Mouse (Mus musculus): ENCODE measurements at regions not wholly inside any gene's neighbourhood (a gene's known extent, or its start where the extent isn't known, plus 50 kb on each side); places are given as distances from the start of the nearest gene placed in this dataset.

DNA sequence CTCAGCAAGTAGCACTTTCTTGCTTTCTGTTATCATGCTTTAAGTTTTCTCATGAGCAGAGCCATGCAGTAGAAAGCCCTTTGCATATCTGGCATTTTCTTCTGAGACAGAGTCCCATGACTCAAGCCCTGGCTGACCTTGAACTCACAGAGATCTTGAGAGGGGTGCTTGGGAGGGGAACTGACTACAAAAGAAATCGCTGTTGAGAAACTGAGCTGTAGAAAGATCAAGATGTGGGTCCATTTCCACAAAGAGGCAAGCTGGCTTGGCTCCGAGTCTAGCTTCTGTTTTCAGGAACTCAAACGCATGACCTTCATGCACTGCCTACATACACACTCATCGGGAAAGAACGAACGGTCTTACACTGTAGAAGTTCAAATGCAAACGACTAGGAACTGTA, 278.0 kb upstream of the Jmjd1c start:
- H3K9me3 ChIP-seq (ENCODE audit: control insufficient read depth, low read length) = no peaks in the 10 kb centered on the region
- DNase-seq (ENCODE audit: low spot score) (no peak), ATAC-seq (replicated peaks; ENCODE audit: low FRiP score) (no peak)
- H3K4me1 ChIP-seq (replicated peaks; ENCODE audit: control insufficient read depth, insufficient read depth, low read length) = no peaks in the 10 kb centered on the region; the same call in 1 of the 2 replicates
- H3K9ac ChIP-seq (ENCODE audit: low read depth, low read length) = no peak overlapping the region
- H3K27me3 ChIP-seq (replicated peaks; ENCODE audit: control insufficient read depth, insufficient read depth, low read length) = no peaks in the 10 kb centered on the region
- no peak overlapping the region for H3K4me2 ChIP-seq
- no peak overlapping the region for H3K27ac ChIP-seq (ENCODE audit: low read depth, low read length)
- H3K36me3 ChIP-seq (ENCODE audit: control insufficient read depth, insufficient read depth, low read length) = no peaks in the 10 kb centered on the region
- no peak overlapping the region for H3K4me3 ChIP-seq (ENCODE audit: low read depth, low read length)
- WGBS = 80% methylated on average over 7 of the region's 7 CpGs

- H3K4me1 ChIP-seq (replicated peaks; ENCODE audit: control insufficient read depth, insufficient read depth, low read length) = no peaks in the 10 kb centered on the region; the same call in 1 of the 2 replicates
- no peak overlapping the region for H3K4me2 ChIP-seq
- H3K27ac ChIP-seq (ENCODE audit: low read depth, low read length) = no peak overlapping the region
- H3K4me3 ChIP-seq (ENCODE audit: low read depth, low read length) = no peak overlapping the region
- 85% methylated on average over 8 of the region's 8 CpGs for WGBS
- no peak for DNase-seq (ENCODE audit: low spot score)
- no peaks in the 10 kb centered on the region for H3K36me3 ChIP-seq (ENCODE audit: control insufficient read depth, insufficient read depth, low read length)
- H3K27me3 ChIP-seq (replicated peaks; ENCODE audit: control insufficient read depth, insufficient read depth, low read length) = no peaks in the 10 kb centered on the region
- no peak for ATAC-seq (replicated peaks; ENCODE audit: low FRiP score)
- H3K9me3 ChIP-seq (ENCODE audit: control insufficient read depth, low read length) = no peaks in the 10 kb centered on the region
- no peak overlapping the region for H3K9ac ChIP-seq (ENCODE audit: low read depth, low read length)
Measured at GRCm38 (mm10) chr10:66819517-66819916, 276.4 kb upstream of the Jmjd1c start.

GRCm38 (mm10) chr10:66825737-66826136, 270.2 kb upstream of the Jmjd1c start:
- no peak for DNase-seq (ENCODE audit: low spot score)
- Histone ChIP-seq H3K4me2 (no peak overlapping the region), H3K27ac (ENCODE audit: low read depth, low read length) (no peak overlapping the region), H3K4me3 (ENCODE audit: low read depth, low read length) (no peak overlapping the region), H3K27me3 (replicated peaks; ENCODE audit: control insufficient read depth, insufficient read depth, low read length) (no peaks in the 10 kb centered on the region), H3K36me3 (ENCODE audit: control insufficient read depth, insufficient read depth, low read length) (no peaks in the 10 kb centered on the region), H3K9me3 (ENCODE audit: control insufficient read depth, low read length) (no peaks in the 10 kb centered on the region), H3K4me1 (replicated peaks; ENCODE audit: control insufficient read depth, insufficient read depth, low read length) (no peaks in the 10 kb centered on the region), H3K9ac (ENCODE audit: low read depth, low read length) (no peak overlapping the region)
- no peak for ATAC-seq (replicated peaks; ENCODE audit: low FRiP score)
- 77% methylated on average over 3 of the region's 3 CpGs for WGBS

- H3K27ac ChIP-seq (ENCODE audit: low read depth, low read length) = no peak overlapping the region
- no peaks in the 10 kb centered on the region for H3K27me3 ChIP-seq (replicated peaks; ENCODE audit: control insufficient read depth, insufficient read depth, low read length)
- 69% methylated on average over 3 of the region's 3 CpGs for WGBS
- no peak for ATAC-seq (replicated peaks; ENCODE audit: low FRiP score)
- no peaks in the 10 kb centered on the region for H3K9me3 ChIP-seq (ENCODE audit: control insufficient read depth, low read length)
- no peak overlapping the region for H3K9ac ChIP-seq (ENCODE audit: low read depth, low read length)
- no peak for DNase-seq (ENCODE audit: low spot score)
- H3K4me1 ChIP-seq (replicated peaks; ENCODE audit: control insufficient read depth, insufficient read depth, low read length) = no peaks in the 10 kb centered on the region
- no peak overlapping the region for H3K4me2 ChIP-seq
- no peak overlapping the region for H3K4me3 ChIP-seq (ENCODE audit: low read depth, low read length)
- H3K36me3 ChIP-seq (ENCODE audit: control insufficient read depth, insufficient read depth, low read length) = no peaks in the 10 kb centered on the region
Measured at GRCm38 (mm10) chr10:66826327-66826726, 269.6 kb upstream of the Jmjd1c start.

GRCm38 (mm10) chr10:66834974-66835373, 261.0 kb upstream of the Jmjd1c start:
- no peaks in the 10 kb centered on the region for H3K9me3 ChIP-seq (ENCODE audit: control insufficient read depth, low read length)
- H3K27me3 ChIP-seq (replicated peaks; ENCODE audit: control insufficient read depth, insufficient read depth, low read length) = no peaks in the 10 kb centered on the region
- no peak overlapping the region for H3K4me2 ChIP-seq
- no peaks in the 10 kb centered on the region for H3K36me3 ChIP-seq (ENCODE audit: control insufficient read depth, insufficient read depth, low read length)
- no peak overlapping the region for H3K4me3 ChIP-seq (ENCODE audit: low read depth, low read length)
- DNase-seq (ENCODE audit: low spot score) = no peak
- no peak overlapping the region for H3K9ac ChIP-seq (ENCODE audit: low read depth, low read length)
- no peaks in the 10 kb centered on the region for H3K4me1 ChIP-seq (replicated peaks; ENCODE audit: control insufficient read depth, insufficient read depth, low read length)
- no peak for ATAC-seq (replicated peaks; ENCODE audit: low FRiP score)
- H3K27ac ChIP-seq (ENCODE audit: low read depth, low read length) = no peak overlapping the region
- WGBS = 60% methylated on average over 4 of the region's 4 CpGs

DNA sequence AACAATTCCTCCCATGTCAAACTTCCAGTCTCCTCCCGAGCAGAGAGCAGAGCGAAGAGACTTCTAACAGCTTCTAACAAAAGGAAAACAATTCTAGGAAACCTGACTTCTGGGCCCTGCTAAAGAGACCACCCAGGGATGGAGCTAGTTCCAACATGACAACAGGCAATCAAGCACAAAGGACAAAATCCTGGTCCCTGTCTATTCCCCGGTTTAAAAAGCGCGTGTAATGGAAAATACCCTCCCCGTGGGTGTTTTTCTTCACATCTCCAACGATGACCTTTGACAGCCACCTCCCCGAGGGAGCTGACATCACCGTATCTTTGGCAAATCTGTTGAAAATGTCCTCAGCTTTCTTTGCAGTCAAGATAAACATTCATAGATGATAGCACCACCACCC, 256.9 kb upstream of the Jmjd1c start:
- Histone ChIP-seq H3K4me1 (replicated peaks; ENCODE audit: control insufficient read depth, insufficient read depth, low read length) (no peaks in the 10 kb centered on the region), H3K9ac (ENCODE audit: low read depth, low read length) (no peak overlapping the region), H3K4me2 (no peak overlapping the region), H3K27me3 (replicated peaks; ENCODE audit: control insufficient read depth, insufficient read depth, low read length) (no peaks in the 10 kb centered on the region), H3K27ac (ENCODE audit: low read depth, low read length) (no peak overlapping the region), H3K36me3 (ENCODE audit: control insufficient read depth, insufficient read depth, low read length) (no peaks in the 10 kb centered on the region), H3K9me3 (ENCODE audit: control insufficient read depth, low read length) (no peaks in the 10 kb centered on the region), H3K4me3 (ENCODE audit: low read depth, low read length) (no peak overlapping the region)
- 71% methylated on average over 9 of the region's 9 CpGs for WGBS
- DNase-seq (ENCODE audit: low spot score) = no peak
- no peak for ATAC-seq (replicated peaks; ENCODE audit: low FRiP score)

GRCm38 (mm10) chr10:66843258-66843657, 252.7 kb upstream of the Jmjd1c start:
- Histone ChIP-seq H3K27me3 (replicated peaks; ENCODE audit: control insufficient read depth, insufficient read depth, low read length) (no peaks in the 10 kb centered on the region), H3K4me3 (ENCODE audit: low read depth, low read length) (no peak overlapping the region), H3K4me1 (replicated peaks; ENCODE audit: control insufficient read depth, insufficient read depth, low read length) (no peaks in the 10 kb centered on the region), H3K27ac (ENCODE audit: low read depth, low read length) (no peak overlapping the region), H3K4me2 (no peak overlapping the region), H3K9ac (ENCODE audit: low read depth, low read length) (no peak overlapping the region), H3K9me3 (ENCODE audit: control insufficient read depth, low read length) (no peaks in the 10 kb centered on the region), H3K36me3 (ENCODE audit: control insufficient read depth, insufficient read depth, low read length) (no peaks in the 10 kb centered on the region)
- no peak for ATAC-seq (replicated peaks; ENCODE audit: low FRiP score)
- WGBS = 60% methylated on average over 2 of the region's 2 CpGs
- no peak for DNase-seq (ENCODE audit: low spot score)

DNA sequence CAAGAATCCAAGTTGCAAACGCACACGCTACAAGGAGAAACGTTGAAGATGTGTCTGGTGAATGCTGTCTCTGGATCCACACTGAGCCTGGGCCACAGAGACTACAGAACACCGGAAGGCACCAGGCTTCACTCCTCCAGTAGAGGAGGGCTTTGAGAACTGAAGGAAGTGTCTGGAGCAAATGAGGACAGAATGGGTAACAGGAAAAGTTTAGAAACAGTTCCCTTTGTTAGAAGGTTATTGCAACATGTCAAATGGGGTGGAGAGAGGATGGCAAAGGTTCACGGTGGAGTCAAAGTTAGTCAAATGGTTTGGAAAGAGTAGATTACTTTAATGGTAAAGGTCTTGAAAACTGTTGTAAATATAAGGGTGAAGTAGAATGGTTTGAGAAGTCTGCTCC, 247.1 kb upstream of the Jmjd1c start:
- H3K27me3 ChIP-seq (replicated peaks; ENCODE audit: control insufficient read depth, insufficient read depth, low read length) = no peaks in the 10 kb centered on the region

DNA sequence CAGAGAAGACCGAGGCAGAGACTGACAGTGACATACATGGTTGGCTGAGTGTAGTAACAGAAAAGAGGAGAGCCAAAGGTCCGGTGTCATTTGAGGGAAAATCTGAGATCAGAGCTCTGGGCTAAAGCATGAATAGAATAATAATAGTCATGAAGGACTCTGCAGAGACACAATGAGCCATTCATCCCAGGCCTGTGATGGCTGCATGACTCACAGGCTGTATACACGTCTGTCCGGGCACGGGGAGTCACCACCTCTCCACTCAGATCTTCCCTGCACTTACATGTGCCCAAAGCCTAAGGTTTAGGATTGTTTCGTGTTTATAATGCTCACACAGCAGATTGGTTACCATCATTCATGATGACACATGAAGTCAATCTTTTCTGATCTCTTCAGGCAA, 246.2 kb upstream of the Jmjd1c start:
- Histone ChIP-seq H3K27me3 (replicated peaks; ENCODE audit: control insufficient read depth, insufficient read depth, low read length) (no peaks in the 10 kb centered on the region), H3K27ac (ENCODE audit: low read depth, low read length) (no peak overlapping the region), H3K4me2 (no peak overlapping the region), H3K9me3 (ENCODE audit: control insufficient read depth, low read length) (no peaks in the 10 kb centered on the region), H3K4me1 (replicated peaks; ENCODE audit: control insufficient read depth, insufficient read depth, low read length) (no peaks in the 10 kb centered on the region), H3K9ac (ENCODE audit: low read depth, low read length) (no peak overlapping the region), H3K36me3 (ENCODE audit: control insufficient read depth, insufficient read depth, low read length) (no peaks in the 10 kb centered on the region), H3K4me3 (ENCODE audit: low read depth, low read length) (no peak overlapping the region)
- DNase-seq (ENCODE audit: low spot score) (no peak), ATAC-seq (replicated peaks; ENCODE audit: low FRiP score) (no peak)
- WGBS = 84% methylated on average over 6 of the region's 6 CpGs

More for the DNA sequence above, 247.1 kb upstream of the Jmjd1c start:
- Histone ChIP-seq H3K4me1 (replicated peaks; ENCODE audit: control insufficient read depth, insufficient read depth, low read length) (no peaks in the 10 kb centered on the region), H3K36me3 (ENCODE audit: control insufficient read depth, insufficient read depth, low read length) (no peaks in the 10 kb centered on the region), H3K9ac (ENCODE audit: low read depth, low read length) (no peak overlapping the region), H3K27ac (ENCODE audit: low read depth, low read length) (no peak overlapping the region), H3K4me3 (ENCODE audit: low read depth, low read length) (no peak overlapping the region), H3K9me3 (ENCODE audit: control insufficient read depth, low read length) (no peaks in the 10 kb centered on the region), H3K4me2 (no peak overlapping the region)
- DNase-seq (ENCODE audit: low spot score) = no peak
- no peak for ATAC-seq (replicated peaks; ENCODE audit: low FRiP score)
- WGBS = 81% methylated on average over 5 of the region's 5 CpGs
